Mouse (Mus musculus): ENCODE measurements at regions not wholly inside any gene's neighbourhood (a gene's known extent, or its start where the extent isn't known, plus 50 kb on each side); places are given as distances from the start of the nearest gene placed in this dataset.
A peak's percentile ranks its signal among the peaks of the same experiment; 100 is the strongest.

- Histone ChIP-seq H3K9me3 (replicated peaks; ENCODE audit: control insufficient read depth, low read length, poor library complexity, severe bottlenecking) (no peaks in the 10 kb centered on the region), H3K4me1 (ENCODE audit: control insufficient read depth, insufficient read depth, low read length) (peaks cover 3% of the 10 kb centered on the region; the same call in 1 of the 2 replicates), H3K36me3 (ENCODE audit: control insufficient read depth, insufficient read depth, low read length) (no peaks in the 10 kb centered on the region), H3K9ac (ENCODE audit: low read depth, low read length) (no peak overlapping the region), H3K4me3 (ENCODE audit: low read depth, low read length) (no peak overlapping the region), H3K27ac (ENCODE audit: low read length) (no peak overlapping the region), H3K4me2 (ENCODE audit: low read length) (no peak overlapping the region), H3K27me3 (ENCODE audit: control insufficient read depth, insufficient read depth, low read depth, low read length) (no peaks in the 10 kb centered on the region; the same call in 1 of the 2 replicates)
- ATAC-seq: no peak
- WGBS: 96% methylated on average over 9 of the region's 9 CpGs
These were observed 212.9 kb upstream of the Tgfbr2 start for GRCm38 (mm10) chr9:116388025-116388424.

DNA sequence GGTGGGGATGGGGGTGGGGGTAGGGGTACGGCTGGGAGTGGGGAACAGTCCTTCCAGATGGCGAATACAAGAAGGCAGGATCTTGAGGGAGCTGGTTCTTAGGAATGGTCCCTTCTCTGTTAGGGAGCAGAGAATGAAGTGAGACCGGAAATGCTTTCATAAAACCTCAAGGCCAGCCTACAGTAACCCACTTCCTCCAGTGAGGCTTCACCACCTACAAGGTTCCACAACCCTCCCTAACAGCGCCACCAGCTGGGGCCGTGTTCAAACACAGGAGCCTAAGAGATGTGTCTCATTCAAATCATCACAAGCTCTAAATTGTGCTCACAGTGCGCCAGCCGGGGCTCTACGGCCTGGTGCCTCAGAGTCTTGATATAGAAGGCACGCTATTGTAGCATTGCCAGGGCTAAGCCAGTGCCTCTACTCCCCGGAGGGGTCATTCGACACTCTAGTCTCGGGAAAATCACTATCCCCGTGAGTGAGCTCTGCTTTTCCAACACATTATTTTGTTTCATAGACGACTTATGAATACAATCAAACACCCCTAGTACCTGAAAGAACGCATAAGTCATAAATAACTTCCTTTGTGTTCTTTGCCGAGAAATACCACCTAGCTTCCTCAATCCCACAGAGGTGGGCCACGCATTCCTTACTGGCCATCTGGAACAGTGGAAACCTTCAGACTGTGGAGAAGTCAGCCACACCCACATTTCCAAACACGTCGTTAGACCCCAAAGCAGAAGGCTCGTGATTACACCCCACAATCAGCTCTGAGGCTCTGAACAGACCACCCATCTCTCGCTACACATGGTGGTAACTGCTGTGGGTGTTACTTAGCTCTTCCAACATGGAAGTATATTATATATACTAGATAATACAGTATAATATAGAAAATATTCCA lies 209.3 kb upstream of the Tgfbr2 start:
- Histone ChIP-seq H3K9ac (ENCODE audit: low read depth, low read length) (no peak overlapping the region), H3K9me3 (replicated peaks; ENCODE audit: control insufficient read depth, low read length, poor library complexity, severe bottlenecking) (no peaks in the 10 kb centered on the region), H3K4me3 (ENCODE audit: low read depth, low read length) (no peak overlapping the region), H3K36me3 (ENCODE audit: control insufficient read depth, insufficient read depth, low read length) (no peaks in the 10 kb centered on the region), H3K27ac (ENCODE audit: low read length) (no peak overlapping the region), H3K27me3 (ENCODE audit: control insufficient read depth, insufficient read depth, low read depth, low read length) (no peaks in the 10 kb centered on the region; the same call in 1 of the 2 replicates), H3K4me2 (ENCODE audit: low read length) (no peak overlapping the region), H3K4me1 (ENCODE audit: control insufficient read depth, insufficient read depth, low read length) (peaks cover 3% of the 10 kb centered on the region; the same call in 1 of the 2 replicates)
- no peak for ATAC-seq
- WGBS: 68% methylated on average over 21 of the region's 21 CpGs

- ATAC-seq: no peak
- no peak overlapping the region for H3K4me2 ChIP-seq (ENCODE audit: low read length)
- H3K9me3 ChIP-seq (replicated peaks; ENCODE audit: control insufficient read depth, low read length, poor library complexity, severe bottlenecking): no peaks in the 10 kb centered on the region
- no peak overlapping the region for H3K9ac ChIP-seq (ENCODE audit: low read depth, low read length)
- H3K27me3 ChIP-seq (ENCODE audit: control insufficient read depth, insufficient read depth, low read depth, low read length): no peaks in the 10 kb centered on the region; the same call in 1 of the 2 replicates
- H3K4me3 ChIP-seq (ENCODE audit: low read depth, low read length): no peak overlapping the region
- peaks cover 3% of the 10 kb centered on the region; the same call in 1 of the 2 replicates for H3K4me1 ChIP-seq (ENCODE audit: control insufficient read depth, insufficient read depth, low read length)
- H3K27ac ChIP-seq (ENCODE audit: low read length): no peak overlapping the region
- no peaks in the 10 kb centered on the region for H3K36me3 ChIP-seq (ENCODE audit: control insufficient read depth, insufficient read depth, low read length)
- WGBS: 56% methylated on average over 18 of the region's 18 CpGs
These were observed 208.4 kb upstream of the Tgfbr2 start for GRCm38 (mm10) chr9:116383411-116384101.

- Histone ChIP-seq H3K27ac (ENCODE audit: low read length) (no peak overlapping the region), H3K27me3 (ENCODE audit: control insufficient read depth, insufficient read depth, low read depth, low read length) (no peaks in the 10 kb centered on the region), H3K36me3 (ENCODE audit: control insufficient read depth, insufficient read depth, low read length) (no peaks in the 10 kb centered on the region), H3K4me3 (ENCODE audit: low read depth, low read length) (no peak overlapping the region), H3K4me2 (ENCODE audit: low read length) (no peak overlapping the region), H3K4me1 (ENCODE audit: control insufficient read depth, insufficient read depth, low read length) (no peaks in the 10 kb centered on the region), H3K9me3 (replicated peaks; ENCODE audit: control insufficient read depth, low read length, poor library complexity, severe bottlenecking) (no peaks in the 10 kb centered on the region), H3K9ac (ENCODE audit: low read depth, low read length) (no peak overlapping the region)
- 41% methylated on average over 1 of the region's 1 CpGs for WGBS
- no peak for ATAC-seq
These were observed 202.5 kb upstream of the Tgfbr2 start for GRCm38 (mm10) chr9:116377706-116378105.

DNA sequence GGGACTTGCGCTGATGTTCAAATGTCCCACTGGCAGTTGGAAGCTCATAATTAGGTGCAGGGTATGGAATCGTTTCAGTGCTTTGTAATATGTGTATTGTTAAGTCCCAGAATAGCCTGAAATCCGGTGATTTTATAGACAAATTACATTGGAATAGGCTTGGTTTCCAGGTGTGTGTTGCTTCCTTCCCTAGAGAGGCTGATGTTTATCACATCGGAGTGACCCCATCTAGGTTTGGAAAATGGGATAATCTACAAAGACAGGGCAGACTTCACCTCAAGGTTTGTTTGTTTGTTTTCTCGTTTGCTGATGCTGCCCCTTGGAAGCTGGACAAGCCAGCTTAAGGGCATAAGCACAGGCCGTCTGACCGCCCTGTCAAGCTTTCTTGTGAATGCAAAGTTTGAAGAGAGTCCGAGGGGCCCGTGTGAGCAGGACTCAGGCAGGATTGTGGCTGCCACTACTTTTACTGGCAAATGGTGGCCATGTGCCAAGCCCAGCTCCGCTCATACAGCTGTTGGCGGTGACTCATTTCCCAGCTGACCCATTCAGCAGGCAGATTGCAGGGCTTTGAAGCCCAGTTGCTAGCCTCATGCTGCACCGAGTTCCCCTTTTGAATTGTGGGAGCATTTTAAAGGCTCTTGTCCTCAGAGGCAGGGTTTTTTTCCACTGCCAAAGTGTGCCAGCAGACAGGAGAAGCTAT lies 200.6 kb upstream of the Tgfbr2 start:
- 60% methylated on average over 12 of the region's 12 CpGs for WGBS
- no peak overlapping the region for H3K27ac ChIP-seq (ENCODE audit: low read length)
- H3K9ac ChIP-seq (ENCODE audit: low read depth, low read length): no peak overlapping the region
- H3K4me3 ChIP-seq (ENCODE audit: low read depth, low read length): no peak overlapping the region
- no peaks in the 10 kb centered on the region for H3K9me3 ChIP-seq (replicated peaks; ENCODE audit: control insufficient read depth, low read length, poor library complexity, severe bottlenecking)
- H3K36me3 ChIP-seq (ENCODE audit: control insufficient read depth, insufficient read depth, low read length): no peaks in the 10 kb centered on the region
- H3K27me3 ChIP-seq (ENCODE audit: control insufficient read depth, insufficient read depth, low read depth, low read length): no peaks in the 10 kb centered on the region
- H3K4me2 ChIP-seq (ENCODE audit: low read length): no peak overlapping the region
- no peaks in the 10 kb centered on the region for H3K4me1 ChIP-seq (ENCODE audit: control insufficient read depth, insufficient read depth, low read length)
- peak; percentile 71; the same call in 1 of the 2 replicates for ATAC-seq

DNA sequence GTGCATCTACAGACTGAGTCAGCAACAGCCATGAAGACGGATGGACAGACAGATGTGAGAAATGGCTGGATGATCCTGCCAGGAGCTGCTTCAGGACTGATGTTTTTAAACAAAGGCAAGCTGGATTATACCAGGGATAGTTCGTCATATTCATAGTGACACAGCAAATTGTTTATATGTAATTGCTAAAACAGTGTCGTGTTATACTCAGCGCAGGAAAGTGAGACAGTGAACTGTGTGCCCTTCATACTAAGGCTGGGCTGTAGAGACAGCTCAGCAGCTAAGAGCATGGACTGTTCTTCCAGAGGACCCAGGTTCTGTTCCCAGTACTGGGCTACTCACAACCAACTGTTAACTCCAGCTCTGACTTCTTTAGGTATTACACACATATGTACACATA lies 199.2 kb upstream of the Tgfbr2 start:
- H3K9ac ChIP-seq (ENCODE audit: low read depth, low read length): no peak overlapping the region
- H3K27me3 ChIP-seq (ENCODE audit: control insufficient read depth, insufficient read depth, low read depth, low read length): no peaks in the 10 kb centered on the region
- no peak for ATAC-seq
- no peak overlapping the region for H3K4me3 ChIP-seq (ENCODE audit: low read depth, low read length)
- no peak overlapping the region for H3K4me2 ChIP-seq (ENCODE audit: low read length)
- H3K9me3 ChIP-seq (replicated peaks; ENCODE audit: control insufficient read depth, low read length, poor library complexity, severe bottlenecking): no peaks in the 10 kb centered on the region
- no peak overlapping the region for H3K27ac ChIP-seq (ENCODE audit: low read length)
- H3K4me1 ChIP-seq (ENCODE audit: control insufficient read depth, insufficient read depth, low read length): no peaks in the 10 kb centered on the region
- H3K36me3 ChIP-seq (ENCODE audit: control insufficient read depth, insufficient read depth, low read length): no peaks in the 10 kb centered on the region
- WGBS: 91% methylated on average over 4 of the region's 4 CpGs

GRCm38 (mm10) chr9:116373396-116373795 lies 198.2 kb upstream of the Tgfbr2 start:
- Histone ChIP-seq H3K9ac (ENCODE audit: low read depth, low read length) (no peak overlapping the region), H3K27ac (ENCODE audit: low read length) (no peak overlapping the region), H3K4me1 (ENCODE audit: control insufficient read depth, insufficient read depth, low read length) (no peaks in the 10 kb centered on the region), H3K9me3 (replicated peaks; ENCODE audit: control insufficient read depth, low read length, poor library complexity, severe bottlenecking) (no peaks in the 10 kb centered on the region), H3K36me3 (ENCODE audit: control insufficient read depth, insufficient read depth, low read length) (no peaks in the 10 kb centered on the region), H3K4me2 (ENCODE audit: low read length) (no peak overlapping the region), H3K4me3 (ENCODE audit: low read depth, low read length) (no peak overlapping the region), H3K27me3 (ENCODE audit: control insufficient read depth, insufficient read depth, low read depth, low read length) (no peaks in the 10 kb centered on the region)
- no peak for ATAC-seq
- 41% methylated on average over 3 of the region's 3 CpGs for WGBS

DNA sequence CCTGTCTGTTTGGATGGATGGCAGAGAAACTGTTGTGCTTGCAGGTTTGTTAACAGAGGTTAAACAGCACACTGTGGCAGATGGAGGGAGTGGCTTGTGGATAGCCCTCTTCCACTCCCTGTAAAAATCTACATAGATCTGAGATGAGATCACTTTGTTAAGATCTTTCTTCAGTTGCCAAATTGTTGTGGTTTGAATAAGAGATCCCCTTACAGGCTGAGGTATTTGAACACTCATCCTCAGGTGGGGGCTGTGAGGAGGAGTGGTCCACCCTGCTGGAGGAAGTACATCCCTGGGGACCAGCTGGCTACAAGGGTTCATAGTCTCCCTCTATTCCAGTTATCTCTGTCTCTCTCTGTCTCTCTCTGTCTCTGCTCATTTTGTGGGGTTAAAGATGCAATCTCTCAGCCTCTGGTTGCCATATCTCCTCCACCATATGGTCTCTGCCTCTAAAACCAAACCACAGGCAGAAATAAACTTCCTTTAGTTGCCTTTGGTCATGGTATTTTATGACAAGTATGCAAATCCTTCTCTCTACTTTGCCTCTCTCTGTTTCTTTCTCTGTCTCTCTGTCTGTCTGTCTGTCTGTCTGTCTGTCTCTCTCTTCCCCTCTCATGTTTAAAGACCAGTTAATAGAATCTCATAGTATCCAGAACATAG lies 194.0 kb upstream of the Tgfbr2 start:
- no peaks in the 10 kb centered on the region for H3K27me3 ChIP-seq (ENCODE audit: control insufficient read depth, insufficient read depth, low read depth, low read length)
- H3K27ac ChIP-seq (ENCODE audit: low read length): no peak overlapping the region
- ATAC-seq: no peak
- H3K9ac ChIP-seq (ENCODE audit: low read depth, low read length): no peak overlapping the region
- H3K4me3 ChIP-seq (ENCODE audit: low read depth, low read length): no peak overlapping the region
- no peaks in the 10 kb centered on the region for H3K36me3 ChIP-seq (ENCODE audit: control insufficient read depth, insufficient read depth, low read length)
- H3K9me3 ChIP-seq (replicated peaks; ENCODE audit: control insufficient read depth, low read length, poor library complexity, severe bottlenecking): no peaks in the 10 kb centered on the region
- no peak overlapping the region for H3K4me2 ChIP-seq (ENCODE audit: low read length)
- no peaks in the 10 kb centered on the region for H3K4me1 ChIP-seq (ENCODE audit: control insufficient read depth, insufficient read depth, low read length)

All from midbrain, embryonic 16.5 days (tissue).